Mouse (Mus musculus) olfactory bulb, adult 2 months (tissue): Measurements from ENCODE around the gene Gpsm3.

Experiments
- CTCF ChIP-seq: fragments of 200-500 bp; IDR thresholded peaks from 2 replicates; pipeline ENCODE4 v1.5.1; 2012; ENCODE audit warnings: low read depth, mild to moderate bottlenecking, low read length, moderate library complexity; ENCODE audit not compliant: insufficient read depth
- POLR2A ChIP-seq: fragments of 200-500 bp; IDR thresholded peaks from 2 replicates; pipeline ENCODE4 v1.6.1; 2012; ENCODE audit warnings: mild to moderate bottlenecking, low read depth, low read length, moderate library complexity; ENCODE audit not compliant: insufficient read depth

DNA sequence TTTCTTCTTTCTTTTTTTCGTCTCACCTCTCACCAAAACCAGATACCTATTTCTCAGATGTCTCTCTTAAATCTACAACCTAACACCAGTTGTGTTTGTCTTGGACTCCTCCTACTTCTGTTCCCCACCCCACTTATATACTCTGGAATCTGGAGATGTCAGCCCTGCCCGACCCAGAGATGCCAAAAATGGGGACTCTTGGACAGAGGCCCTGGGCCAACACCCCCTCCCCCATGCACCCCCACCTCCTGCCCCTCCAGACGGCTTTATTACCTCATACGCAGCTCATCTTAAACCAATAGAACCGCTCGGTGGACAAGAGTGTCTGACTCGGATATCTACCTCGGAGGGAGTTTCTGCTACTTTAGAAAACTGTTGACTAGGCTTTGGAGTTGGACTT, 6.5 kb downstream of the Gpsm3 start:
- no peak for TF ChIP-seq POLR2A
- no peak for TF ChIP-seq CTCF
